ENCODE assay signal across 8 mouse cellular contexts in the genomic region with DNA sequence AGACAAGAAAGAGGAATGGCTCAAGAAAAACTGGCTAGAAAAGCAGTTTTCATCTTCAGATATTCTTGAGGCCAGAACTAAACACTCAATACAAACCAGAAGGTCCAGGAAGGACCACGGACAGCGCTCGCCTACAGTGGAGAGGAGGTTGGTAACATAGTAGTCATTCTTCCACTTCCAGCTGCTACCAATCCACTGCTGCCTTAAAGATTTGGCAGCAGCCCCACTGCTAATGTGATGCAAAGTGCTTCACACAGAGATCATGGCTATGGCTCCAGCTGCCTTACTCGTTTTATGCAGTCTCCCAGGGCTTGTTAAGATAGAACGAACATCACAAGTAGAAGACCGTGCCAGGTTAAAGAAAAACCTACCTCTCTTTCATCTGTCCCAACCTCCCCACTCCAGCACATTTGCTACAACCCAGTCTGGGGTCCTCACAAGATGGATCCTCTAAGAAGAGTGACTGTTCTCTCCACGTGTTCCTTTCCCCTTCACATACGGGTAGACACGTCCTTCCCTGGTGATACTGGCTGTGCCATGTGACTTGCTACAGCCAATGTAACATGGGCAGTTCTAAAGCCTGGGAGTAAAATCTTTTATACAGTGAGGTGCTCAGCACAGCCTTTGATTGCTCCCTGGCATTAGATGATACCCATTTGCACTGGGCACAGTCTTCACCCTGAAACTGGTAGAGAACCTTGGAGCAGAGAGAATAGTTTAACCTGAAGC.
DNase-seq lines count a peak whose midpoint lies in the region; ATAC-seq lines count a peak whose summit lies in the region.
"Had no signal": no experiment of that assay in that cellular context is flagged by ENCODE, and none has a peak within 500 bp of the region (broad histone marks: within the 10 kb centered on the region; RNA-seq: fewer than 3 reads in every experiment).

No protein-coding gene starts in this region.

- no peak overlapping the region for H3K9ac ChIP-seq in midbrain, embryonic 11.5 days (ENCODE audit: low read length)
- H3K9ac ChIP-seq in forebrain, embryonic 11.5 days (ENCODE audit: low read length), result no peak overlapping the region
- no peak overlapping the region for H3K9ac ChIP-seq in neural tube, embryonic 14.5 days (replicated peaks; ENCODE audit: low read depth, low read length)
- H3K9ac ChIP-seq: stomach, embryonic 15.5 days had no signal

- H3K27ac ChIP-seq in midbrain, embryonic 10.5 days (replicated peaks), result no peak overlapping the region
- no peak overlapping the region for H3K27ac ChIP-seq in midbrain, embryonic 11.5 days (ENCODE audit: low read depth, low read length)
- no peak overlapping the region for H3K27ac ChIP-seq in forebrain, embryonic 11.5 days (ENCODE audit: low read depth, low read length)
- peak overlapping the region; percentile 25; the same call in 1 of the 2 replicates for H3K27ac ChIP-seq in neural tube, embryonic 14.5 days (ENCODE audit: low read depth, low read length)
- H3K27ac ChIP-seq: stomach, embryonic 15.5 days had no signal

- no peak for ATAC-seq in midbrain, embryonic 11.5 days (ENCODE audit: low FRiP score)
- ATAC-seq in forebrain, embryonic 11.5 days (replicated peaks; ENCODE audit: low FRiP score), result no peak
- peak; percentile 82 for ATAC-seq in neural tube, embryonic 14.5 days (ENCODE audit: low read depth)
- ATAC-seq in megakaryocyte progenitor cell, adult 5-6 weeks (replicated peaks; ENCODE audit: poor library complexity), result no peak

- H3K9me3 ChIP-seq in midbrain, embryonic 10.5 days (replicated peaks), result no peaks in the 10 kb centered on the region
- no peaks in the 10 kb centered on the region for H3K9me3 ChIP-seq in midbrain, embryonic 11.5 days (ENCODE audit: control insufficient read depth, low read length)
- H3K9me3 ChIP-seq in forebrain, embryonic 11.5 days (ENCODE audit: control insufficient read depth, low read length), result no peaks in the 10 kb centered on the region
- H3K9me3 ChIP-seq in neural tube, embryonic 14.5 days (ENCODE audit: control insufficient read depth, low read length), result no peaks in the 10 kb centered on the region
- H3K9me3 ChIP-seq: stomach, embryonic 15.5 days had no signal

- peak; percentile 22 for DNase-seq in midbrain, embryonic 10.5 days (ENCODE audit: low spot score)
- no peak for DNase-seq in midbrain, embryonic 11.5 days (ENCODE audit: low spot score, missing footprints)
- DNase-seq in forebrain, embryonic 11.5 days (ENCODE audit: low spot score), result peak; percentile 55
- peak; percentile 18 to 71 for DNase-seq in left cerebral cortex, adult 8-10 months (ENCODE audit: low spot score in 2 of 2)
- DNase-seq in gastrocnemius, adult 8-10 months (ENCODE audit: low spot score in 2 of 2), result no peak

- H3K4me3 ChIP-seq in midbrain, embryonic 10.5 days, result no peak overlapping the region
- H3K4me3 ChIP-seq in midbrain, embryonic 11.5 days (ENCODE audit: low read depth, low read length), result no peak overlapping the region
- H3K4me3 ChIP-seq in forebrain, embryonic 11.5 days (ENCODE audit: low read depth, low read length), result no peak overlapping the region
- no peak overlapping the region for H3K4me3 ChIP-seq in neural tube, embryonic 14.5 days (ENCODE audit: low read depth, low read length)
- H3K4me3 ChIP-seq: stomach, embryonic 15.5 days had no signal

- H3K4me2 ChIP-seq in midbrain, embryonic 11.5 days, result no peak overlapping the region
- no peak overlapping the region for H3K4me2 ChIP-seq in forebrain, embryonic 11.5 days (ENCODE audit: low read depth, low read length, severe bottlenecking)
- H3K4me2 ChIP-seq in neural tube, embryonic 14.5 days (ENCODE audit: low read depth, low read length), result no peak overlapping the region
- H3K4me2 ChIP-seq: stomach, embryonic 15.5 days had no signal

- no peaks in the 10 kb centered on the region; the same call in 1 of the 2 replicates for H3K4me1 ChIP-seq in midbrain, embryonic 10.5 days
- no peaks in the 10 kb centered on the region for H3K4me1 ChIP-seq in midbrain, embryonic 11.5 days (ENCODE audit: control insufficient read depth, insufficient read depth, low read length)
- H3K4me1 ChIP-seq in forebrain, embryonic 11.5 days (replicated peaks; ENCODE audit: control insufficient read depth, insufficient read depth, low read length), result no peaks in the 10 kb centered on the region
- H3K4me1 ChIP-seq in neural tube, embryonic 14.5 days (ENCODE audit: control insufficient read depth, insufficient read depth, low read length), result peaks cover 9% of the 10 kb centered on the region; the same call in 1 of the 2 replicates
- H3K4me1 ChIP-seq: stomach, embryonic 15.5 days had no signal

- WGBS in midbrain, embryonic 10.5 days, result 45% methylated on average over 9 of the region's 9 CpGs
- 48% methylated on average over 9 of the region's 9 CpGs for WGBS in midbrain, embryonic 11.5 days
- 56% methylated on average over 9 of the region's 9 CpGs for WGBS in forebrain, embryonic 11.5 days
- 17% methylated on average over 9 of the region's 9 CpGs for WGBS in neural tube, embryonic 14.5 days

- no peaks in the 10 kb centered on the region for H3K27me3 ChIP-seq in midbrain, embryonic 10.5 days (ENCODE audit: low read depth, poor library complexity, severe bottlenecking)
- H3K27me3 ChIP-seq in midbrain, embryonic 11.5 days (ENCODE audit: control insufficient read depth, insufficient read depth, low read length), result no peaks in the 10 kb centered on the region; the same call in 1 of the 2 replicates
- H3K27me3 ChIP-seq in forebrain, embryonic 11.5 days (ENCODE audit: control insufficient read depth, insufficient read depth, low read length), result no peaks in the 10 kb centered on the region
- no peaks in the 10 kb centered on the region for H3K27me3 ChIP-seq in neural tube, embryonic 14.5 days (ENCODE audit: control insufficient read depth, insufficient read depth, low read length)
- H3K27me3 ChIP-seq: stomach, embryonic 15.5 days had no signal

- no peaks in the 10 kb centered on the region for H3K36me3 ChIP-seq in midbrain, embryonic 10.5 days
- no peaks in the 10 kb centered on the region for H3K36me3 ChIP-seq in midbrain, embryonic 11.5 days (ENCODE audit: control insufficient read depth, insufficient read depth, low read length)
- no peaks in the 10 kb centered on the region for H3K36me3 ChIP-seq in forebrain, embryonic 11.5 days (ENCODE audit: control insufficient read depth, insufficient read depth, low read length)
- no peaks in the 10 kb centered on the region for H3K36me3 ChIP-seq in neural tube, embryonic 14.5 days (ENCODE audit: control insufficient read depth, insufficient read depth, low read length)
- H3K36me3 ChIP-seq: stomach, embryonic 15.5 days had no signal

Comparison
In these comparisons a context has a peak if more than half of its experiments do, and no peak if none do; other contexts are left out.
1. DNase-seq: peak in midbrain, embryonic 10.5 days (single experiment), forebrain, embryonic 11.5 days (single experiment) and left cerebral cortex, adult 8-10 months (2 of 2); none in midbrain, embryonic 11.5 days (single experiment) and gastrocnemius, adult 8-10 months (0 of 2).